In the genomic region with DNA sequence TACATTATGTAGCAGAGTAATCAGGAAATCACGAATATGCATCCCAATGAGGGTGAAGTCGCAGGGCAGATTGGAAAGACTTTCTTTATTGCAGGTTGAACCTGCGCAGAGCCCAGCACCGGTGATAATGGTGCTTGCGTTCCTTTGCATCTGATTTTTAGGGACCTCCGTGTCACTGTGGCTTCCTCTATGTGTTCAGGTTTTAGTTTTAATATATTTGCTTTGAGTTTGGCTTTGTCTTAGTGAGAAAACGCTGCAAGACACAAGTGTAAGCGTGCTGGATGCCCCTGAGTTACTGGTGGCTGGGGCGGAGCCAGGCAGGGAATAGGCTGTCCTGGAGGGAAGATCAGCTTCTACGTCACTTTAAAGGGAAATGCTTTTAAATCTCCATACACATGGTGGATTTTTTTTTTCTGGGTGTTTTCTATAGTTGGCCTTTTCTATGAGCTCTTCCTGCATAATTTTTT, we compare ENCODE assay signal across 8 mouse cellular contexts. TPM values are rescaled to one million over a fixed set of nuclear protein-coding genes. Genes with fewer than 3 reads are reported as not detected.
A peak's percentile ranks its signal among the peaks of the same experiment; 100 is the strongest.
DNase-seq lines count a peak whose midpoint lies in the region; ATAC-seq and TF ChIP-seq lines count a peak whose summit lies in the region.

No protein-coding gene starts in this region.

- 3% methylated on average over 10 of the region's 10 CpGs for WGBS in embryonic facial prominence, embryonic 12.5 days
- WGBS in heart, embryonic 13.5 days: 6% methylated on average over 10 of the region's 10 CpGs
- WGBS in kidney, postnatal 0 days: 2% methylated on average over 10 of the region's 10 CpGs
- WGBS in lung, adult 2 months: 7% methylated on average over 10 of the region's 10 CpGs
- WGBS in neural tube, embryonic 14.5 days: under 1% methylated on average over 10 of the region's 10 CpGs

- no peak for TF ChIP-seq CTCF in E14TG2a.4 (conservative IDR thresholded peaks at IDR 0.05; ENCODE audit: low read length)
- TF ChIP-seq CTCF in kidney, postnatal 0 days (IDR thresholded peaks at IDR 0.05; ENCODE audit: low read depth): no peak
- TF ChIP-seq CTCF in lung, adult 2 months (IDR thresholded peaks at IDR 0.05; ENCODE audit: insufficient read depth, low read length): no peak

- peak; percentile 56 for DNase-seq in adrenal gland, postnatal 10 days
- peak; percentile 83 for DNase-seq in kidney, postnatal 0 days (ENCODE audit: low spot score)
- DNase-seq in lung, adult 2 months: peak; percentile 34
- no peak for DNase-seq in thymus, postnatal 0 days (ENCODE audit: low spot score)

- H3K4me1 ChIP-seq in E14TG2a.4 (replicated peaks; ENCODE audit: low read depth, low read length): peaks cover 26% of the 10 kb centered on the region
- H3K4me1 ChIP-seq in embryonic facial prominence, embryonic 12.5 days: no peaks in the 10 kb centered on the region
- peaks cover 9% of the 10 kb centered on the region for H3K4me1 ChIP-seq in heart, embryonic 13.5 days
- H3K4me1 ChIP-seq in kidney, postnatal 0 days (replicated peaks; ENCODE audit: insufficient read depth, low read length): no peaks in the 10 kb centered on the region
- no peaks in the 10 kb centered on the region for H3K4me1 ChIP-seq in lung, adult 2 months (ENCODE audit: control insufficient read depth, insufficient read depth, low read length)
- no peaks in the 10 kb centered on the region for H3K4me1 ChIP-seq in neural tube, embryonic 14.5 days (ENCODE audit: control insufficient read depth, insufficient read depth, low read length)

- peaks cover 6% of the 10 kb centered on the region for H3K9me3 ChIP-seq in E14TG2a.4 (ENCODE audit: low read length)
- no peaks in the 10 kb centered on the region for H3K9me3 ChIP-seq in embryonic facial prominence, embryonic 12.5 days
- no peaks in the 10 kb centered on the region for H3K9me3 ChIP-seq in heart, embryonic 13.5 days
- no peaks in the 10 kb centered on the region for H3K9me3 ChIP-seq in kidney, postnatal 0 days (replicated peaks; ENCODE audit: low read length)
- H3K9me3 ChIP-seq in neural tube, embryonic 14.5 days (ENCODE audit: control insufficient read depth, low read length): no peaks in the 10 kb centered on the region

- peak; percentile 73; the same call in 1 of the 2 replicates for TF ChIP-seq POLR2A in lung, adult 2 months (IDR thresholded peaks at IDR 0.05; ENCODE audit: borderline replicate concordance, extremely low read depth, low read depth, low read length)

- H3K36me3 ChIP-seq in E14TG2a.4 (ENCODE audit: insufficient read depth, low read length): no peaks in the 10 kb centered on the region
- no peaks in the 10 kb centered on the region for H3K36me3 ChIP-seq in embryonic facial prominence, embryonic 12.5 days
- H3K36me3 ChIP-seq in heart, embryonic 13.5 days: no peaks in the 10 kb centered on the region
- no peaks in the 10 kb centered on the region for H3K36me3 ChIP-seq in kidney, postnatal 0 days (ENCODE audit: insufficient read depth, low read length)
- H3K36me3 ChIP-seq in neural tube, embryonic 14.5 days (ENCODE audit: control insufficient read depth, insufficient read depth, low read length): no peaks in the 10 kb centered on the region

- peak overlapping the region; percentile 76 for H3K4me2 ChIP-seq in embryonic facial prominence, embryonic 12.5 days (replicated peaks)
- peak overlapping the region; percentile 92 for H3K4me2 ChIP-seq in heart, embryonic 13.5 days
- H3K4me2 ChIP-seq in kidney, postnatal 0 days (ENCODE audit: low read length): peak overlapping the region; percentile 73
- peak overlapping the region; percentile 72 for H3K4me2 ChIP-seq in neural tube, embryonic 14.5 days (ENCODE audit: low read depth, low read length)

- no peaks in the 10 kb centered on the region for H3K27me3 ChIP-seq in E14TG2a.4 (ENCODE audit: insufficient read depth, low read length)
- no peaks in the 10 kb centered on the region for H3K27me3 ChIP-seq in embryonic facial prominence, embryonic 12.5 days
- no peaks in the 10 kb centered on the region for H3K27me3 ChIP-seq in heart, embryonic 13.5 days (replicated peaks)
- H3K27me3 ChIP-seq in kidney, postnatal 0 days (ENCODE audit: insufficient read depth, low read length): no peaks in the 10 kb centered on the region
- H3K27me3 ChIP-seq in neural tube, embryonic 14.5 days (ENCODE audit: control insufficient read depth, insufficient read depth, low read length): no peaks in the 10 kb centered on the region

- 0 out of 2 replicates have a peak overlapping the region, but pooled peaks have one; percentile 65 for H3K27ac ChIP-seq in embryonic facial prominence, embryonic 12.5 days
- H3K27ac ChIP-seq in heart, embryonic 13.5 days (replicated peaks): peak overlapping the region; percentile 84
- peak overlapping the region; percentile 10; the same call in 1 of the 2 replicates for H3K27ac ChIP-seq in kidney, postnatal 0 days
- peak overlapping the region; percentile 82 for H3K27ac ChIP-seq in neural tube, embryonic 14.5 days (ENCODE audit: low read depth, low read length)

- peak overlapping the region; percentile 70 for H3K4me3 ChIP-seq in E14TG2a.4 (replicated peaks; ENCODE audit: low read length)
- H3K4me3 ChIP-seq in embryonic facial prominence, embryonic 12.5 days: peak overlapping the region; percentile 48
- peak overlapping the region; percentile 65 for H3K4me3 ChIP-seq in heart, embryonic 13.5 days
- peak overlapping the region; percentile 44 for H3K4me3 ChIP-seq in kidney, postnatal 0 days (replicated peaks; ENCODE audit: low read depth, low read length)
- peak overlapping the region; percentile 80 for H3K4me3 ChIP-seq in lung, adult 2 months (replicated peaks; ENCODE audit: extremely low read depth, low read depth, low read length)
- peak overlapping the region; percentile 44 for H3K4me3 ChIP-seq in neural tube, embryonic 14.5 days (ENCODE audit: low read depth, low read length)

- H3K9ac ChIP-seq in embryonic facial prominence, embryonic 12.5 days: peak overlapping the region; percentile 55; the same call in 1 of the 2 replicates
- peak overlapping the region; percentile 79 for H3K9ac ChIP-seq in heart, embryonic 13.5 days
- peak overlapping the region; percentile 15; the same call in 1 of the 2 replicates for H3K9ac ChIP-seq in kidney, postnatal 0 days (ENCODE audit: low read depth, low read length)
- H3K9ac ChIP-seq in neural tube, embryonic 14.5 days (replicated peaks; ENCODE audit: low read depth, low read length): peak overlapping the region; percentile 53; the same call in 1 of the 2 replicates

- no peak for ATAC-seq in embryonic facial prominence, embryonic 12.5 days (ENCODE audit: insufficient number of reproducible peaks, insufficient read depth, low FRiP score, low TSS enrichment)
- ATAC-seq in heart, embryonic 13.5 days (ENCODE audit: extremely low read depth, insufficient number of reproducible peaks, low FRiP score, low TSS enrichment): no peak
- no peak; the same call in 1 of the 2 replicates for ATAC-seq in kidney, postnatal 0 days (replicated peaks; ENCODE audit: low FRiP score, low read depth)
- ATAC-seq in neural tube, embryonic 14.5 days (ENCODE audit: low read depth): peak; percentile 89

RNA-seq across cellular contexts. Expression of gene Gpr180, which starts 43.8 kb away (rescaled TPM):
- 10 to 100 TPM; 26.6 to 27.0 TPM for total RNA-seq in adrenal gland, postnatal 10 days (2021)
- polyA plus RNA-seq in embryonic facial prominence, embryonic 12.5 days (2016; fragmentation: Nextera tagmentation; extraction: Ambion mirVana): 53.4 and 57.0 TPM in 2 replicates
- 40.5 and 41.9 TPM in 2 replicates for polyA plus RNA-seq in heart, embryonic 13.5 days (2015; fragmentation: Nextera tagmentation; extraction: Ambion mirVana)
- polyA plus RNA-seq in kidney, postnatal 0 days (2015; fragmentation: Nextera tagmentation; extraction: Ambion mirVana): 51.1 and 52.8 TPM in 2 replicates
- polyA plus RNA-seq in lung, adult 2 months (2012; rRNA removed): 25.1 and 26.1 TPM in 2 replicates
- polyA plus RNA-seq in neural tube, embryonic 14.5 days (2014; fragmentation: Nextera tagmentation; extraction: Ambion mirVana): 47.6 and 51.5 TPM in 2 replicates
- 21.7 and 23.1 TPM in 2 replicates for polyA plus RNA-seq in thymus, postnatal 0 days (2015; fragmentation: Nextera tagmentation; extraction: Ambion mirVana)

RNA-seq across cellular contexts. Expression of gene Tgds, which starts 48.2 kb away (rescaled TPM):
- total RNA-seq in adrenal gland, postnatal 10 days (2021): 10 to 100 TPM; 19.6 to 23.3 TPM
- 36.3 and 37.8 TPM in 2 replicates for polyA plus RNA-seq in embryonic facial prominence, embryonic 12.5 days (2016; fragmentation: Nextera tagmentation; extraction: Ambion mirVana)
- 29.2 and 30.1 TPM in 2 replicates for polyA plus RNA-seq in heart, embryonic 13.5 days (2015; fragmentation: Nextera tagmentation; extraction: Ambion mirVana)
- polyA plus RNA-seq in kidney, postnatal 0 days (2015; fragmentation: Nextera tagmentation; extraction: Ambion mirVana): 31.6 and 34.0 TPM in 2 replicates
- 5.2 and 5.8 TPM in 2 replicates for polyA plus RNA-seq in lung, adult 2 months (2012; rRNA removed)
- 14.4 and 19.8 TPM in 2 replicates for polyA plus RNA-seq in neural tube, embryonic 14.5 days (2014; fragmentation: Nextera tagmentation; extraction: Ambion mirVana)
- 34.4 and 35.3 TPM in 2 replicates for polyA plus RNA-seq in thymus, postnatal 0 days (2015; fragmentation: Nextera tagmentation; extraction: Ambion mirVana)

RNA-seq across cellular contexts. Expression of gene Sox21, which starts 56.1 kb away (rescaled TPM):
- total RNA-seq in adrenal gland, postnatal 10 days (2021): not detected
- polyA plus RNA-seq in embryonic facial prominence, embryonic 12.5 days (2016; fragmentation: Nextera tagmentation; extraction: Ambion mirVana): 3.5 and 4.4 TPM in 2 replicates
- polyA plus RNA-seq in heart, embryonic 13.5 days (2015; fragmentation: Nextera tagmentation; extraction: Ambion mirVana): 0.05 and 0.06 TPM in 2 replicates
- not detected in 2 replicates for polyA plus RNA-seq in kidney, postnatal 0 days (2015; fragmentation: Nextera tagmentation; extraction: Ambion mirVana)
- 0.87 and 1.5 TPM in 2 replicates for polyA plus RNA-seq in lung, adult 2 months (2012; rRNA removed)
- 6.9 and 7.3 TPM in 2 replicates for polyA plus RNA-seq in neural tube, embryonic 14.5 days (2014; fragmentation: Nextera tagmentation; extraction: Ambion mirVana)
- 0.08 TPM in 2 replicates for polyA plus RNA-seq in thymus, postnatal 0 days (2015; fragmentation: Nextera tagmentation; extraction: Ambion mirVana)

Comparison
In these comparisons a context has a peak if more than half of its experiments do, and no peak if none do; other contexts are left out.
1. H3K27ac ChIP-seq: peak in every context shown above with its lines; median percentile 84 in heart, embryonic 13.5 days; 82 in neural tube, embryonic 14.5 days; 65 in embryonic facial prominence, embryonic 12.5 days; 10 in kidney, postnatal 0 days.
2. H3K9ac ChIP-seq: peak in every context shown above with its lines; median percentile 79 in heart, embryonic 13.5 days; 55 in embryonic facial prominence, embryonic 12.5 days; 53 in neural tube, embryonic 14.5 days; 15 in kidney, postnatal 0 days.